Mouse (Mus musculus): ENCODE data around the gene Gna11.
A peak's percentile ranks its signal among the peaks of the same experiment; 100 is the strongest.

Gna11 gene

GRCm38 (mm10) chr10:81486496-81486895, 58.5 kb downstream of the Gna11 start:
- DNase-seq (ENCODE audit: extremely low spot score, low spot score) = no peak

- no peak for DNase-seq (ENCODE audit: extremely low spot score, low spot score)
These were observed 59.4 kb downstream of the Gna11 start for GRCm38 (mm10) chr10:81485479-81486018.

- DNase-seq (ENCODE audit: extremely low spot score, low spot score) = no peak
These were observed 59.9 kb downstream of the Gna11 start for GRCm38 (mm10) chr10:81485060-81485449.

- DNase-seq (ENCODE audit: extremely low spot score, low spot score) = no peak
These were observed 60.4 kb downstream of the Gna11 start for GRCm38 (mm10) chr10:81484441-81485059.

- DNase-seq (ENCODE audit: extremely low spot score, low spot score) = no peak
These were observed 61.0 kb downstream of the Gna11 start for GRCm38 (mm10) chr10:81483983-81484382.

- DNase-seq (ENCODE audit: extremely low spot score, low spot score) = peak; percentile 76
These were observed 62.5 kb downstream of the Gna11 start, which contains the start of gene Celf5 for GRCm38 (mm10) chr10:81482533-81482889. Celf5 (minus strand) TSS chr10:81482709.

- no peak for DNase-seq (ENCODE audit: extremely low spot score, low spot score)
These were observed 63.1 kb downstream of the Gna11 start for GRCm38 (mm10) chr10:81481605-81482532.
